Mouse (Mus musculus): ENCODE data around the gene Xaf1.
A peak's percentile ranks its signal among the peaks of the same experiment; 100 is the strongest.
"Not testable (repeated sequence)": the region's sequence is repeated elsewhere in the genome, so short reads cannot be mapped to it uniquely, and the experiment has no call there.

The Xaf1 gene

DNA sequence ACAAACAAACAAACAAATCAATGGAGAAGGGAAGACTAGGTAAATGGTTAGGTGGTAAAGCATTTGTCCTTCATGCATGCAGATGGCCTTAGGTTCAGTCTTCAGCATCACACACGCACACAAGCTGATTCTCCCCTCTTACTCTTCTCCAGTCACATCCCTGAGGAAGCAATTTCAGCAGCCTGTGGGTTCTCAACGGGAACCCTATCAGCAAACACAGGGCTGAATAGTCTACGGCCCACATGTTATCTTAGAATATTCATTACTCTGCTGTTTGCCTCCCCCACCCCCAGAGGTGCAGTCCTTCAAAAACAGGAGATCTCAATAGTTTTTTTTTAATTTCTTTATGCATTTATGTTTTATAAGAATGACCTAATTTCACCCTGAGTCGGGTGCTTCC is 9.1 kb downstream of the Xaf1 start:
- no peak for ATAC-seq (ENCODE audit: insufficient number of reproducible peaks, low FRiP score, low TSS enrichment)

DNA sequence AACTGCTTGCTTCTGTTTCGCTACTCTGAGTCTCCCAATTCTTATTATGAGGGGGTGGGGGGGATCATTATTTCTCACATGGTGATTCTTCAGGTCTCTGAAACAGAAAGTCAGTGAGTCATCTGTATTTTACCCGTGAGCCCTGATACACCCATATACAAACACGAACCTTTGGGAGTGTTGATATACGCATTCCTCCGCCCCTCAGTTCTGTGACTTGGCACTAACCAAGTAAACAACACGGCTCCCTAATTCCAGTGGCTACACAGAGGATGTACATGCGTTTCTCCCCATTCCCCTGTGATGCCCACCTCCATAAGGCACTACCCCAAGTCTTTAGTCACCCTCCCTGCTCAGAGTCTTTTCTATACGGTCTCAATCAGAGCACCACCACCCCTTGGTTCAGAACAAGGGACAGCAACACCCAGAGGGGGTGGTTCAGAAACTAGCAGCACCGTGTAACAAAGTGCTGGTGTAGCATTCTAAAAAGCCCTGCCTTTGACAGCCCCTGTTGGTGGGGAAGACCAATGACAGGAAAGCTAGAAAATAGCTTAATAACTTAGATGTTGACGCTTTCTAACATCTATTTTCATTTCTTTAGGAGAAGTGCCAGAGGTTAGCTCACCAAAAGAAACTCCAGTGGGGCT is 10.0 kb downstream of the Xaf1 start:
- no peak for ATAC-seq (ENCODE audit: insufficient number of reproducible peaks, low FRiP score, low TSS enrichment)

DNA sequence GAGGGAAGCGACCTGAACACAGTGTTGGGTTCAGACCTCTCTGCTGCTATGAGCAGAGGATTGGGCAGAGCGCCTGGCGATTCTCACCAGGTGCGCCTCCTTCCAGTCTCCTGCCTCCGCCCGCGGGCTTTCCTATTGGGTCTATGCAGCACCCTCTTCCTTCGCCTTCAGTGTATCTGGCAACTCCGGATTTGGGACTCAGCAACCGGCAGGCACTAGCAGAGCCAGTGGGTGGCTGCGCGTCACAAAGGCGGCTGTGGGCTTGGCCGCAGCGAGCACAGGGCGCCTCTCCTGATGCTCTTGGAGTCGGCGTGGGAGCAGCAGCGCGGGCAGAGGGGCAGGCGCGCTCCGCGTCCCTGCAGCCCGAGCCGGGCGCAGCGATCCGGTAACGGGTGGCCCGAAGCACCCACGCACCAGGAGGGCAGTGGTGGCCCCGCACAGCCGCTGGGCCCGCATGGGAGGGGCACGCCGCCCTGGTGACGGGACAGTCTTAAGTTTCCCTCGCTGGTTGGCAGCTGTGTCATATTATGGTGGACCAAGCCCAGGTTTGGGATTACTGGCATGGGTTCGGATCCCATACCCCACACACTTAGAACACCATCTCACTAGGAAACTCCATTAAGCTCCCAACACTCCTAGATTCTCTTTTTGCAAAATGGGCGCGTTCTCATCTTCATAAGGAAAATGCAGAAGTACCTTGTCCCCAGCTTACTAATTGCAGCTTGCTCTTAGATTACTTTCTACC is 12.9 kb downstream of the Xaf1 start, which contains the start of gene Fbxo39:
Gene Fbxo39 (plus strand): TSS at position 294 of the 745 bp plus-strand sequence.
- ATAC-seq (ENCODE audit: insufficient number of reproducible peaks, low FRiP score, low TSS enrichment) = no peak

- ATAC-seq (ENCODE audit: insufficient number of reproducible peaks, low FRiP score, low TSS enrichment) = no peak
These were observed 16.6 kb downstream of the Xaf1 start for GRCm38 (mm10) chr11:72318026-72318425.

- no peak for ATAC-seq (ENCODE audit: insufficient number of reproducible peaks, low FRiP score, low TSS enrichment)
These were observed 23.0 kb downstream of the Xaf1 start for GRCm38 (mm10) chr11:72324431-72324830.

DNA sequence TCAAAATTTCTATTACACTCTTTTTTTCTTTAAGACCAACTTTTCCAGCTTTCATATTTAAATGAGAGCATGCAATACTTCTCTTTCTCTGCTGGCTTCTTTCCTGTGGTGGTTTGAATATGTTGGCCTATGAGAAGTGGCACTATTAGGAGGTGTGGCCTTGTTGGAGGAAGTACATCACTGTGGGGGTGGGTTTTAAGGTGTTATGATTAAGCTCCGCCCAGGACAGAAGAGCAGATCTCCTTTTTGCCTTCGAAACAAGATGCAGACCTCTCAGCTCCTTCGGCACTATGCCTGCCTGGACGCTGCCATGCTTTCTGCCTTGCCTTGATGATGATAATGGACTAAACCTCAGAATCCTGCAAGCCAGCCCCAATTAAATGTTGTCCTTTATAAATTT is 24.3 kb downstream of the Xaf1 start:
- ATAC-seq (ENCODE audit: insufficient number of reproducible peaks, low FRiP score, low TSS enrichment) = no peak

DNA sequence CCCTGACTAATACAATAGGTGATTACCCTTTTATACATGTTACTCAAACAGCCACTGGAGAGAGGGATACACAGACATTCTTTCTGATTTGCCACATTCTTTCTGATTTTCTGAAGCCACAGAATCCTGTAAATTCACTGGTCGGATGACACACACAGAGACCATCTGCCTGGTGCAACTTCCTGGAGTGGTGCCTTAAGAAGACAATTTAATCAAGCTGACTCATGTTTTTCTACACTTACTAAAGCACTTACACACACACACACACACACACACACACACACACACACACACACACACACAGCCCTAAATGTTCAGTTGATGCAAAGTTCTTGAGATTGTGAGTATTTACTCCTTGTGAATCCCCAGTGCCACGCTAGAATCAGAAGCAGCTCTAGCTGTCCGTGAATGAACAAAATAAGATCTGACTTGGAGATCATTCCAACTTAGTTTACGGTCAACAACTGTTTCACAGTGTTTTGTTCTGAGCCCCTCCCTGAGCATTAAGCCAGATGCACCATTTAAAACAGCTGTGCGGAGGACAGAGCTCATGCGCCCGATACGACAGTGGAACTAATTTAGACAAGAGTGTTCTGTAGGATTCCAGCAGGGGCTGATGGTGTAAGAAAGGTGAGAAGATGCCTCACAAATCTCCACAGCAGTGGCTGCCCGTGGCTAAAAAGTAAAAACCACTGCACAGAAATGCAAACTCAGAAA is 31.7 kb downstream of the Xaf1 start:
- no peak for ATAC-seq (ENCODE audit: insufficient number of reproducible peaks, low FRiP score, low TSS enrichment)

GRCm38 (mm10) chr11:72334653-72335052 is 33.2 kb downstream of the Xaf1 start:
- ATAC-seq (ENCODE audit: insufficient number of reproducible peaks, low FRiP score, low TSS enrichment) = no peak

DNA sequence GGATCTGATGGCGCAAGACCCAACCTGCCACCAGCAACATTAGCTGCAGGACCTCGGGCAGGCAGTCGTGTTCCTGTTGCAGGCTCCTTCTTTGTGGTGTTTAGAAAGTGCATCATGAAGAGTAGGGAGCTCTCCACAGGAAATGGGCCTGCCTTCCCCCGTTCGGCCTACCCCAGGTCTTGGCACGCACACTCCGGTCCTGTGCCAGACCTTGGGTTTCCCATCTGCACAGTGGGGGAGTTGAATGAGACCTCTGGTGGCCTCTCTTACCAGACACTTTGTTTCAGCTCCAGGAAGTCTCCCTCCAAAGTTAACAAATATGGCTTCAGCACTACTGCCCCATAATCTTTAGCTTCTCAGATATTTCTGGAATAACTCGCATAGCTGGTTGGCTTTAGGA is 35.3 kb downstream of the Xaf1 start:
- no peak for ATAC-seq (ENCODE audit: insufficient number of reproducible peaks, low FRiP score, low TSS enrichment)

- ATAC-seq (ENCODE audit: insufficient number of reproducible peaks, low FRiP score, low TSS enrichment) = no peak
These were observed 37.0 kb downstream of the Xaf1 start for GRCm38 (mm10) chr11:72338437-72338871.

GRCm38 (mm10) chr11:72339716-72340115 is 38.3 kb downstream of the Xaf1 start:
- no peak for ATAC-seq (ENCODE audit: insufficient number of reproducible peaks, low FRiP score, low TSS enrichment)

DNA sequence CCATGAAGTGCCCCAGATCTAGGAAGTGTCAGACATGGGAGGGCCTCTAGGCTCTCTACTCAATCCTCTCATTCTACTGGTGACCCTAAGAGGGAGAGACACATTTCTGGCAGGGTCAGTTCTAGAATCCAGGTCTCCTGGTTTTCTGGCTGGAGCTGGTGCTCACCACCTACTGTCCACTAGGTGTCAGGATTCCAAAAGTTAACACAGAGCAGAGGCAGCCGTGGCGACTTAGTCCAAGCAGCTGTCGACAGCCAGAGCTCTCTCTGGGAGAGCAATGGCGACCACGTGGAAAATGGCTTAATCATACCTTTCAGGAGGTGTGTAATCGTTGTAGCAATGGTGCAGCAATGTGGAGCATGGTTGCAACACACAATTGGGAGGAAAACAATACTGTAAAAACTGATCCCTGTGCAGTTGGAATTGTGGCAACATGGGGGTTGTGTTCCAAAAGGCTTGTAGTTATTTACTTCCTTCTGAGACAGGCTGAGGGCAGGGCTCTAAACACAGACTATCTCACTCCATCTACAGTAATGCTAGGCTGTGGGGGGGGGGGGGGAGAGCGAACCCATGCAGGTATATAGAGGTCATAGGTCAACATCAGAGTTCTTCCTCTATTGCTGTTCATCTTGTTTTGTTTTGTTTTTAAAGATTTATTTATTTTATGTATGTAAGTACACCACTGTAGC is 41.3 kb downstream of the Xaf1 start:
- ATAC-seq (ENCODE audit: insufficient number of reproducible peaks, low FRiP score, low TSS enrichment) = peak; percentile 56; the same call in 1 of the 2 replicates

- ATAC-seq (ENCODE audit: insufficient number of reproducible peaks, low FRiP score, low TSS enrichment) = not testable (repeated sequence)
These were observed 41.8 kb downstream of the Xaf1 start for GRCm38 (mm10) chr11:72343238-72343625.

DNA sequence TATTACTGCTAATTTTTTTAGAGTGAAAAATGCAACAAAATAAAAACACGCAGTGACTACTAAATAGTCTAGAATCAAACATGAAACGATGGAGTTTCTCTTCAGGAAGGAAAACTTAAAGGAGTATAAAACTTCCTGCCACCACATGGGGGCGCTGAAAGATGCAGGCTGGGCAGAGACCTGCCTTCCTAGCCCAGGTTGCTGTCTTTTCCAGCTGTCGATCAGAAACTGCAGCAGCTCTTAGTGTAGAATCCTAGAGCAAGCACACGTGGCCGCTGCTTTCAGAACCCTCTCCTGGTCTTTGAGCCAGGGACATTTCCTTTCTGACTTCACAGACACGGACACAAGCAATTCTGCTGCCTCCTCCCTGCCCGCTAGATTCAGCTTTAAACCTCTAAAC is 42.5 kb downstream of the Xaf1 start:
- no peak for ATAC-seq (ENCODE audit: insufficient number of reproducible peaks, low FRiP score, low TSS enrichment)

DNA sequence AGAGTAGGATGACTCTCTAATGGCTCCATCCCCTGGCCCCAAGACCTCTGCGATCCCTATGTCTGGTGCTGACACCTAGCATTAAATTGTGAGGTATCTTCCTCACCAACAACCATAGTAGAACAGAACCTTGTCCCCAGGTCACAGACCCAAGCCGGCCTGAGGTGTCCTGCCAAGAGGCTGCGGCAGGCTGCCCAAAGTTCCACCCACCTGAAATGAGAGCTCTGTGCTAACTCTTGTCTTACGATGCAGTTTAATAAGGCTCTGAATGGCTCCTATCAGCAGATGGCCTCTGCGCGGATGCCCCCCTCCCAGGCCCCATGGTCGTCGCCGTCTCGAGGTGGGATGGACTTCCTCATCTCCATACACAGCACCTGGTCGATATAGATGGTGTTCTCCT is 43.1 kb downstream of the Xaf1 start:
- ATAC-seq (ENCODE audit: insufficient number of reproducible peaks, low FRiP score, low TSS enrichment) = no peak

- no peak; the same call in 1 of the 2 replicates for ATAC-seq (ENCODE audit: insufficient number of reproducible peaks, low FRiP score, low TSS enrichment)
These were observed 47.1 kb downstream of the Xaf1 start for GRCm38 (mm10) chr11:72348563-72348962.

- ATAC-seq (ENCODE audit: insufficient number of reproducible peaks, low FRiP score, low TSS enrichment) = 0 out of 2 replicates have a peak, but pooled peaks have one; percentile 31
These were observed 47.6 kb downstream of the Xaf1 start for GRCm38 (mm10) chr11:72349016-72349415.

DNA sequence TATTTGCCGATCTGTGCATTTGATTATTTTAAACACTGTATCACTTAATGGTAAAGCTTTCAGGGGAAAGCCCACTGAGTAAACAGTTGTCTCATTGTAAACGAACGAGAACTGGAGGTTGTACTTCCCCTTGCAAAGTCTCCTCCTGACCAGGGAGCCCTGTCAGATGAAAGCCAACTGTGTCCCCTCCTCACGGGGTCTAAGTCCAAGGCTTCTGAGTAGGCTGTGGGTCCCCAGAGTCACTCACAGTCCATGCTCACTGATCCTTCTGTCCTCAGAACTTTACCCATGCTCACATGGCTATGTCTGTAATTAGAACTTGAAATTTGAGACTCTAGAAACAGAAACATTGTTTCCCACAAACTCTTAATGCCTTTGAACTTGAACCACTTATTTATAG is 48.2 kb downstream of the Xaf1 start:
- ATAC-seq (ENCODE audit: insufficient number of reproducible peaks, low FRiP score, low TSS enrichment) = no peak

GRCm38 (mm10) chr11:72352272-72352671 is 50.8 kb downstream of the Xaf1 start:
- ATAC-seq (ENCODE audit: insufficient number of reproducible peaks, low FRiP score, low TSS enrichment) = no peak

GRCm38 (mm10) chr11:72353186-72353585 is 51.8 kb downstream of the Xaf1 start:
- no peak for ATAC-seq (ENCODE audit: insufficient number of reproducible peaks, low FRiP score, low TSS enrichment)
